Mouse (Mus musculus) lung, postnatal 0 days (tissue): Measurements from ENCODE around the gene Gm49395.

ENCODE experiments used
- CTCF ChIP-seq: IDR thresholded peaks from 2 replicates; pipeline ENCODE4 v1.5.1; 2016; ENCODE audit warnings: antibody characterized with exemption, mild to moderate bottlenecking
- EP300 ChIP-seq: IDR thresholded peaks from 2 replicates; pipeline ENCODE4 v1.6.1; 2016; ENCODE audit warnings: antibody characterized with exemption, mild to moderate bottlenecking, control low read depth

- no peak for TF ChIP-seq CTCF
- TF ChIP-seq EP300 = no peak
Observed at GRCm38 (mm10) chr13:115098227-115098626, 3.5 kb downstream of the Gm49395 start.
